Mouse (Mus musculus): Measurements from ENCODE around the gene Adgrb3. TPM values are rescaled to one million over a fixed set of nuclear protein-coding genes. Genes with fewer than 3 reads are reported as not detected.
"Not testable (repeated sequence)": the region's sequence is repeated elsewhere in the genome, so short reads cannot be mapped to it uniquely, and the experiment has no call there.

Gene Adgrb3
- polyA plus RNA-seq, 1 experiment = 0.14 TPM

GRCm38 (mm10) chr1:25697179-25697578 is 132.3 kb downstream of the Adgrb3 start:
- Histone ChIP-seq H3K4me3 (ENCODE audit: insufficient read depth, low read depth, low read length) (no peak overlapping the region), H3K27me3 (replicated peaks; ENCODE audit: control insufficient read depth, insufficient read depth, low read length) (no peaks in the 10 kb centered on the region), H3K36me3 (ENCODE audit: control insufficient read depth, insufficient read depth, low read length) (no peaks in the 10 kb centered on the region), H3K27ac (ENCODE audit: insufficient read depth, low read depth, low read length) (no peak overlapping the region), H3K4me1 (ENCODE audit: control insufficient read depth, insufficient read depth, low read length) (no peaks in the 10 kb centered on the region)
- TF ChIP-seq POLR2A (IDR thresholded peaks at IDR 0.05; ENCODE audit: low read depth, low read length) (no peak), CTCF (conservative IDR thresholded peaks at IDR 0.05; ENCODE audit: insufficient read depth, insufficient read length, low read depth, low read length) (no peak)
- no peak for DNase-seq
- 81% methylated on average over 4 of the region's 4 CpGs for WGBS

GRCm38 (mm10) chr1:25696771-25697170 is 132.7 kb downstream of the Adgrb3 start:
- no peak for TF ChIP-seq POLR2A (IDR thresholded peaks at IDR 0.05; ENCODE audit: low read depth, low read length)
- TF ChIP-seq CTCF (conservative IDR thresholded peaks at IDR 0.05; ENCODE audit: insufficient read depth, insufficient read length, low read depth, low read length) = no peak
- H3K27ac ChIP-seq (ENCODE audit: insufficient read depth, low read depth, low read length) = no peak overlapping the region
- DNase-seq = no peak
- no peak overlapping the region for H3K4me3 ChIP-seq (ENCODE audit: insufficient read depth, low read depth, low read length)
- no peaks in the 10 kb centered on the region for H3K36me3 ChIP-seq (ENCODE audit: control insufficient read depth, insufficient read depth, low read length)
- 66% methylated on average over 3 of the region's 3 CpGs for WGBS
- no peaks in the 10 kb centered on the region for H3K4me1 ChIP-seq (ENCODE audit: control insufficient read depth, insufficient read depth, low read length)
- no peaks in the 10 kb centered on the region for H3K27me3 ChIP-seq (replicated peaks; ENCODE audit: control insufficient read depth, insufficient read depth, low read length)

- H3K4me1 ChIP-seq (ENCODE audit: control insufficient read depth, insufficient read depth, low read length) = no peaks in the 10 kb centered on the region
Observed at GRCm38 (mm10) chr1:25682118-25682517, 147.4 kb downstream of the Adgrb3 start.

GRCm38 (mm10) chr1:25679656-25680055 is 149.9 kb downstream of the Adgrb3 start:
- Histone ChIP-seq H3K36me3 (ENCODE audit: control insufficient read depth, insufficient read depth, low read length) (no peaks in the 10 kb centered on the region), H3K27me3 (replicated peaks; ENCODE audit: control insufficient read depth, insufficient read depth, low read length) (no peaks in the 10 kb centered on the region), H3K4me3 (ENCODE audit: insufficient read depth, low read depth, low read length) (no peak overlapping the region), H3K4me1 (ENCODE audit: control insufficient read depth, insufficient read depth, low read length) (no peaks in the 10 kb centered on the region), H3K27ac (ENCODE audit: insufficient read depth, low read depth, low read length) (no peak overlapping the region)
- WGBS = 52% methylated on average over 2 of the region's 2 CpGs
- no peak for TF ChIP-seq POLR2A (IDR thresholded peaks at IDR 0.05; ENCODE audit: low read depth, low read length)
- TF ChIP-seq CTCF (conservative IDR thresholded peaks at IDR 0.05; ENCODE audit: insufficient read depth, insufficient read length, low read depth, low read length) = no peak
- no peak for DNase-seq

More at GRCm38 (mm10) chr1:25682118-25682517, 147.4 kb downstream of the Adgrb3 start:
- no peak overlapping the region for H3K4me3 ChIP-seq (ENCODE audit: insufficient read depth, low read depth, low read length)
- no peak overlapping the region for H3K27ac ChIP-seq (ENCODE audit: insufficient read depth, low read depth, low read length)
- no peaks in the 10 kb centered on the region for H3K27me3 ChIP-seq (replicated peaks; ENCODE audit: control insufficient read depth, insufficient read depth, low read length)
- H3K36me3 ChIP-seq (ENCODE audit: control insufficient read depth, insufficient read depth, low read length) = no peaks in the 10 kb centered on the region
- DNase-seq = no peak
- TF ChIP-seq CTCF (conservative IDR thresholded peaks at IDR 0.05; ENCODE audit: insufficient read depth, insufficient read length, low read depth, low read length) = no peak
- TF ChIP-seq POLR2A (IDR thresholded peaks at IDR 0.05; ENCODE audit: low read depth, low read length) = no peak
- WGBS = 61% methylated on average over 3 of the region's 3 CpGs

GRCm38 (mm10) chr1:25652717-25653116 is 176.8 kb downstream of the Adgrb3 start:
- H3K27me3 ChIP-seq (replicated peaks; ENCODE audit: control insufficient read depth, insufficient read depth, low read length) = no peaks in the 10 kb centered on the region
- H3K4me3 ChIP-seq (ENCODE audit: insufficient read depth, low read depth, low read length) = no peak overlapping the region
- WGBS = 85% methylated on average over 1 of the region's 1 CpGs
- H3K36me3 ChIP-seq (ENCODE audit: control insufficient read depth, insufficient read depth, low read length) = no peaks in the 10 kb centered on the region
- H3K4me1 ChIP-seq (ENCODE audit: control insufficient read depth, insufficient read depth, low read length) = no peaks in the 10 kb centered on the region
- no peak overlapping the region for H3K27ac ChIP-seq (ENCODE audit: insufficient read depth, low read depth, low read length)
- no peak for TF ChIP-seq CTCF (conservative IDR thresholded peaks at IDR 0.05; ENCODE audit: insufficient read depth, insufficient read length, low read depth, low read length)
- no peak for TF ChIP-seq POLR2A (IDR thresholded peaks at IDR 0.05; ENCODE audit: low read depth, low read length)
- no peak for DNase-seq

- no peak overlapping the region for H3K27ac ChIP-seq (ENCODE audit: insufficient read depth, low read depth, low read length)
- TF ChIP-seq POLR2A (IDR thresholded peaks at IDR 0.05; ENCODE audit: low read depth, low read length) (no peak), CTCF (conservative IDR thresholded peaks at IDR 0.05; ENCODE audit: insufficient read depth, insufficient read length, low read depth, low read length) (no peak)
- 67% methylated on average over 5 of the region's 5 CpGs for WGBS
- no peak overlapping the region for H3K4me3 ChIP-seq (ENCODE audit: insufficient read depth, low read depth, low read length)
- no peaks in the 10 kb centered on the region for H3K4me1 ChIP-seq (ENCODE audit: control insufficient read depth, insufficient read depth, low read length)
- DNase-seq = no peak
- H3K27me3 ChIP-seq (replicated peaks; ENCODE audit: control insufficient read depth, insufficient read depth, low read length) = no peaks in the 10 kb centered on the region
- no peaks in the 10 kb centered on the region for H3K36me3 ChIP-seq (ENCODE audit: control insufficient read depth, insufficient read depth, low read length)
Observed at GRCm38 (mm10) chr1:25644256-25644655, 185.3 kb downstream of the Adgrb3 start.

GRCm38 (mm10) chr1:25621458-25621857 is 208.0 kb downstream of the Adgrb3 start:
- WGBS = 59% methylated on average over 4 of the region's 4 CpGs
- DNase-seq = no peak
- H3K4me3 ChIP-seq (ENCODE audit: insufficient read depth, low read depth, low read length) = no peak overlapping the region
- no peaks in the 10 kb centered on the region for H3K27me3 ChIP-seq (replicated peaks; ENCODE audit: control insufficient read depth, insufficient read depth, low read length)
- TF ChIP-seq CTCF (conservative IDR thresholded peaks at IDR 0.05; ENCODE audit: insufficient read depth, insufficient read length, low read depth, low read length) (no peak), POLR2A (IDR thresholded peaks at IDR 0.05; ENCODE audit: low read depth, low read length) (no peak)
- no peaks in the 10 kb centered on the region for H3K36me3 ChIP-seq (ENCODE audit: control insufficient read depth, insufficient read depth, low read length)
- no peak overlapping the region for H3K27ac ChIP-seq (ENCODE audit: insufficient read depth, low read depth, low read length)
- H3K4me1 ChIP-seq (ENCODE audit: control insufficient read depth, insufficient read depth, low read length) = no peaks in the 10 kb centered on the region

- Histone ChIP-seq H3K27me3 (replicated peaks; ENCODE audit: control insufficient read depth, insufficient read depth, low read length) (no peaks in the 10 kb centered on the region), H3K4me3 (ENCODE audit: insufficient read depth, low read depth, low read length) (no peak overlapping the region), H3K36me3 (ENCODE audit: control insufficient read depth, insufficient read depth, low read length) (no peaks in the 10 kb centered on the region), H3K4me1 (ENCODE audit: control insufficient read depth, insufficient read depth, low read length) (no peaks in the 10 kb centered on the region), H3K27ac (ENCODE audit: insufficient read depth, low read depth, low read length) (no peak overlapping the region)
- TF ChIP-seq CTCF (conservative IDR thresholded peaks at IDR 0.05; ENCODE audit: insufficient read depth, insufficient read length, low read depth, low read length) (no peak), POLR2A (IDR thresholded peaks at IDR 0.05; ENCODE audit: low read depth, low read length) (no peak)
- DNase-seq = peak; percentile 13
Observed at GRCm38 (mm10) chr1:25616954-25617353, 212.6 kb downstream of the Adgrb3 start.

- not testable (repeated sequence) for DNase-seq; H3K4me3 ChIP-seq (ENCODE audit: insufficient read depth, low read depth, low read length); H3K4me1 ChIP-seq (ENCODE audit: control insufficient read depth, insufficient read depth, low read length); H3K36me3 ChIP-seq (ENCODE audit: control insufficient read depth, insufficient read depth, low read length); H3K27ac ChIP-seq (ENCODE audit: insufficient read depth, low read depth, low read length); H3K27me3 ChIP-seq (replicated peaks; ENCODE audit: control insufficient read depth, insufficient read depth, low read length)
Observed at GRCm38 (mm10) chr1:25610776-25611175, 218.7 kb downstream of the Adgrb3 start.

Data from kidney, adult 2 months (tissue).